In the genomic region with DNA sequence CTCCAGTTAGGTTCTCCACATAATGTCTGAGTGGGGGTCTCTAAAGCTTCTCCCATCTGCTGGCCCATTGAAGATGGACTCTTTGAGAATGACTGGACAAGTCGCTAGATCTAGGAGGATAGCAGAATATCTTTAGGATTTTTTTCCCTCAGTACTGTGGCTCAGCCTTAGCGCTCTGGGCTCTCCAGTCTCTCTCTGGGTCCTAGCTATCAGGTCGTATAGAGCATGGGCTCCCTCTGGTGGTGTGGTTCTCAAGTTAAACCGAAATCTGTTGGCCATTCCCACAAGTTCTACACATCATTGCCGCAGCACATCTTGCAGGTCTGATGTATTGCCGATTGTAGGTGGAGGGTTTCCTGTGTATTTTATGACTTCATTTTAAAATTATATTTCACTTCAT, we compare ENCODE assay signal across 8 mouse cellular contexts.
A peak's percentile ranks its signal among the peaks of the same experiment; 100 is the strongest.
DNase-seq lines count a peak whose midpoint lies in the region; ATAC-seq and TF ChIP-seq lines count a peak whose summit lies in the region.

No protein-coding gene starts in this region.

- H3K36me3 ChIP-seq in midbrain, embryonic 11.5 days (ENCODE audit: control insufficient read depth, insufficient read depth, low read length) = no peaks in the 10 kb centered on the region

- H3K4me2 ChIP-seq in midbrain, embryonic 11.5 days = no peak overlapping the region

- H3K4me3 ChIP-seq in left cerebral cortex, adult 2 months = no peak overlapping the region
- H3K4me3 ChIP-seq in midbrain, embryonic 11.5 days (ENCODE audit: low read depth, low read length) = no peak overlapping the region

- WGBS in midbrain, embryonic 11.5 days = 35% methylated on average over 6 of the region's 6 CpGs

- no peaks in the 10 kb centered on the region for H3K9me3 ChIP-seq in midbrain, embryonic 11.5 days (ENCODE audit: control insufficient read depth, low read length)

- H3K27me3 ChIP-seq in midbrain, embryonic 11.5 days (ENCODE audit: control insufficient read depth, insufficient read depth, low read length) = no peaks in the 10 kb centered on the region

- H3K4me1 ChIP-seq in midbrain, embryonic 11.5 days (ENCODE audit: control insufficient read depth, insufficient read depth, low read length) = no peaks in the 10 kb centered on the region

- no peak overlapping the region for H3K27ac ChIP-seq in left cerebral cortex, adult 2 months
- H3K27ac ChIP-seq in midbrain, embryonic 11.5 days (ENCODE audit: low read depth, low read length) = no peak overlapping the region

- no peak overlapping the region for H3K9ac ChIP-seq in midbrain, embryonic 11.5 days (ENCODE audit: low read length)

- peak; percentile 87 to 88 for DNase-seq in cerebellum, postnatal 10 days
- peak; percentile 67 to 75 for DNase-seq in frontal cortex, postnatal 25 days (ENCODE audit: low spot score in 2 of 2)
- peak; percentile 78 to 80 for DNase-seq in left cerebral cortex, adult 2 months (ENCODE audit: extremely low spot score in 1 of 2, low spot score in 2 of 2)
- peak; percentile 95 for DNase-seq in midbrain, embryonic 11.5 days (ENCODE audit: low spot score, missing footprints)
- peak; percentile 63 for DNase-seq in skeletal muscle tissue, adult 2 months (ENCODE audit: low read depth, low spot score)

- peak; percentile 79 for ATAC-seq in activated CD4-positive, CD25-positive, alpha-beta regulatory T cell, adult 4 months
- ATAC-seq in inflammation-experienced regulatory T-cells, adult 6 months = peak; percentile 84
- ATAC-seq in midbrain, embryonic 11.5 days (ENCODE audit: low FRiP score) = peak; percentile 85
- no peak; the same call in 1 of the 2 replicates for ATAC-seq in erythroblast, adult 5-6 weeks (replicated peaks; ENCODE audit: low FRiP score, poor library complexity, severe bottlenecking)

- TF ChIP-seq CTCF in left cerebral cortex, adult 2 months (IDR thresholded peaks at IDR 0.05) = peak; percentile 72

- intact Hi-C loops in left cerebral cortex, adult 2 months (cut with DNase I) = loop anchor here (1.0 to 2.0 kb wide), 3 partner anchors 107 to 318 kb away; no protein-coding TSS in a partner anchor
